Comparison of ENCODE assay signal across 9 mouse cellular contexts in the genomic region with DNA sequence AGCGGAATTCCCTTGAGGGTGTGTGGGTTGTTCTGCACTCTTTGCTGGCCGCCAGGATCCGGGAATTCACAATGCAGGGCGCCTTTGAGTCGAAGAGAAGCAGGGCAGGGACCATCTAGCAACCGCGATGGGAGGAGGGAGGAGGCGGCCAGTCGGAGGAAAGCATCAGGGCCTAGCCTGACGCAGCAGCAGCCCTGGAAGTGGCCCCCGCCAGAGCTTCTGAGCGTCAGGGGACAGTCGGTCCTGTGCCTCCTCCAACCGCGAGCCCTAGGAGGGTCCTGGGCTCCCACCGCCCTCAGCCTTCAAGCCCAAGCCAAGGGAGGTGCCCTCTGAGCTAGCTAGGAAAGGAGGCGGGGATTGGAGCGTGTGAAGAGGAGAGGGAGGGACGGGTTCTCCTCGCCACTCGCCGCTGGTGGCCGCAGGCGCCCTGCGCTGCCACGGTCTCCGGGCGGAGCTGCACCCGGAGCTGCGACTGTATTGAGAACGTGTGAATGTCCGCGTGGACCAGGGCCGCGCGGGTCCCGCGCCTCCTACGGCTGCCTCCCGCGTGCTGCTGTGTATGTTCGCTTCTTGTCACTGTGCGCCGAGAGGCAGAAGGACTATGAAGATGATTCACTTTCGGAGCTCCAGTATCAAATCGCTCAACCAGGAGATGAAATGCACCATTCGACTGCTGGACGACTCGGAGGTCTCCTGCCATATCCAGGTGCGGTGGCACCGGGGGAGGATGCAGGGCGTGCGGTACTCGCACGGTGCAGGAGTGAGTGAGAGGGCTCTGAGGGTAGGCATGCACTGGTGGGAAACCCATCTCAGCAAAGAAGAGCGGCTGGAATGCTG. TPM values are rescaled to one million over a fixed set of nuclear protein-coding genes. Genes with fewer than 3 reads are reported as not detected.
DNase-seq lines count a peak whose midpoint lies in the region; ATAC-seq and TF ChIP-seq lines count a peak whose summit lies in the region.
"Had no signal": no experiment of that assay in that cellular context is flagged by ENCODE, and none has a peak within 500 bp of the region (broad histone marks: within the 10 kb centered on the region; RNA-seq: fewer than 3 reads in every experiment).

A gene (plus strand): TSS at position 232 of the 837 bp plus-strand sequence.

- H3K9me3 ChIP-seq in embryonic facial prominence, embryonic 10.5 days: no peaks in the 10 kb centered on the region
- H3K9me3 ChIP-seq in kidney, embryonic 16.5 days (ENCODE audit: low read length): no peaks in the 10 kb centered on the region
- no peaks in the 10 kb centered on the region for H3K9me3 ChIP-seq in limb, embryonic 15.5 days

- WGBS in thymus, adult 2 months: 7% methylated on average over 56 of the region's 56 CpGs
- under 1% methylated on average over 56 of the region's 56 CpGs for WGBS in embryonic facial prominence, embryonic 10.5 days
- under 1% methylated on average over 53 of the region's 56 CpGs for WGBS in kidney, embryonic 16.5 days
- under 1% methylated on average over 56 of the region's 56 CpGs for WGBS in limb, embryonic 15.5 days

- H3K4me2 ChIP-seq in kidney, embryonic 16.5 days (replicated peaks; ENCODE audit: low read depth, low read length): peak within 1 kb of the TSS; percentile 85
- peak within 1 kb of the TSS; percentile 92 for H3K4me2 ChIP-seq in limb, embryonic 15.5 days

- 0 out of 2 replicates have a peak within 1 kb of the TSS, but pooled peaks have one; percentile 11 for H3K4me3 ChIP-seq in thymus, adult 2 months (ENCODE audit: control insufficient read depth, insufficient read depth, low read length)
- peak within 1 kb of the TSS; percentile 67 for H3K4me3 ChIP-seq in embryonic facial prominence, embryonic 10.5 days
- H3K4me3 ChIP-seq in kidney, embryonic 16.5 days (ENCODE audit: low read length): peak within 1 kb of the TSS; percentile 52
- peak within 1 kb of the TSS; percentile 57 for H3K4me3 ChIP-seq in limb, embryonic 15.5 days

- H3K27ac ChIP-seq in thymus, adult 2 months (ENCODE audit: control insufficient read depth, insufficient read depth, low read length): no peak within 1 kb of the TSS
- peak within 1 kb of the TSS; percentile 80 for H3K27ac ChIP-seq in embryonic facial prominence, embryonic 10.5 days (replicated peaks)
- no peak within 1 kb of the TSS for H3K27ac ChIP-seq in kidney, embryonic 16.5 days (ENCODE audit: low read length)
- H3K27ac ChIP-seq in limb, embryonic 15.5 days: no peak within 1 kb of the TSS

- peak within 1 kb of the TSS; percentile 66 for H3K9ac ChIP-seq in kidney, embryonic 16.5 days (replicated peaks; ENCODE audit: low read length)
- peak within 1 kb of the TSS; percentile 35 for H3K9ac ChIP-seq in limb, embryonic 15.5 days

- no peaks in the 10 kb centered on the region for H3K36me3 ChIP-seq in thymus, adult 2 months (ENCODE audit: control insufficient read depth, insufficient read depth, low read length)
- no peaks in the 10 kb centered on the region for H3K36me3 ChIP-seq in embryonic facial prominence, embryonic 10.5 days (replicated peaks)
- H3K36me3 ChIP-seq in kidney, embryonic 16.5 days (ENCODE audit: insufficient read depth, low read length): no peaks in the 10 kb centered on the region
- no peaks in the 10 kb centered on the region for H3K36me3 ChIP-seq in limb, embryonic 15.5 days

- TF ChIP-seq POLR2A in thymus, adult 2 months (IDR thresholded peaks at IDR 0.05; ENCODE audit: control insufficient read depth, extremely low read depth, insufficient read depth, low read length, poor library complexity): no peak

- H3K27me3 ChIP-seq in thymus, adult 2 months (ENCODE audit: control insufficient read depth, insufficient read depth, low read length): no peaks in the 10 kb centered on the region; the same call in 1 of the 2 replicates
- peaks cover 31% of the 10 kb centered on the region for H3K27me3 ChIP-seq in embryonic facial prominence, embryonic 10.5 days (replicated peaks; ENCODE audit: low read depth, poor library complexity, severe bottlenecking)
- peaks cover 18% of the 10 kb centered on the region; the same call in 1 of the 2 replicates for H3K27me3 ChIP-seq in kidney, embryonic 16.5 days (ENCODE audit: insufficient read depth, low read length)
- no peaks in the 10 kb centered on the region; the same call in 1 of the 2 replicates for H3K27me3 ChIP-seq in limb, embryonic 15.5 days

- H3K4me1 ChIP-seq in thymus, adult 2 months (replicated peaks; ENCODE audit: control insufficient read depth, insufficient read depth, low read length): no peaks in the 10 kb centered on the region
- peaks cover 14% of the 10 kb centered on the region for H3K4me1 ChIP-seq in embryonic facial prominence, embryonic 10.5 days
- H3K4me1 ChIP-seq in kidney, embryonic 16.5 days (ENCODE audit: insufficient read depth, low read length): peaks cover 6% of the 10 kb centered on the region; the same call in 1 of the 2 replicates
- H3K4me1 ChIP-seq in limb, embryonic 15.5 days: peaks cover 10% of the 10 kb centered on the region

- no peak for DNase-seq in thymus, adult 2 months
- no peak for DNase-seq in thymus, postnatal 10 days (ENCODE audit: low spot score in 2 of 2)
- DNase-seq in embryonic facial prominence, embryonic 10.5 days (ENCODE audit: low spot score): peak; percentile 81
- peak; percentile 20 to 24 for DNase-seq in heart, adult 18-20 months
- DNase-seq in ovary, postnatal 36 days (ENCODE audit: low spot score): peak; percentile 38
- no peak for DNase-seq in B cell, adult 2 months

- no peak for TF ChIP-seq CTCF in thymus, adult 2 months (IDR thresholded peaks at IDR 0.05; ENCODE audit: borderline replicate concordance, control insufficient read depth, extremely low read depth, insufficient read depth, low read length, poor library complexity)

- ATAC-seq in kidney, embryonic 16.5 days (ENCODE audit: low FRiP score, low TSS enrichment): peak; percentile 96
- peak; percentile 74 for ATAC-seq in limb, embryonic 15.5 days (ENCODE audit: insufficient number of reproducible peaks, low FRiP score, low TSS enrichment, low read depth)
- ATAC-seq: Patski had no signal

RNA-seq across cellular contexts. Expression of the gene that starts here (rescaled TPM):
- 0.06 TPM in 1 of 2 replicates, not detected in the other for polyA plus RNA-seq in thymus, adult 2 months (2012; rRNA removed)
- 2.2 and 3.4 TPM in 2 replicates for polyA plus RNA-seq in embryonic facial prominence, embryonic 10.5 days (2016; fragmentation: Nextera tagmentation; extraction: Ambion mirVana)
- under 1 TPM; 0.12 to 0.23 TPM for total RNA-seq in heart, adult 18-20 months (2021)
- 1.5 and 1.8 TPM in 2 replicates for polyA plus RNA-seq in kidney, embryonic 16.5 days (2015; fragmentation: Nextera tagmentation; extraction: Ambion mirVana)
- polyA plus RNA-seq in limb, embryonic 15.5 days (2015; fragmentation: Nextera tagmentation; extraction: Ambion mirVana): 2.2 and 3.4 TPM in 2 replicates
- polyA plus RNA-seq: Patski had no signal

Comparison
In these comparisons a context has a peak if more than half of its experiments do, and no peak if none do; other contexts are left out.
1. Peak in DNase-seq in heart, adult 18-20 months; RNA of the gene not detected or under 1 TPM.
2. DNase-seq: peak in embryonic facial prominence, embryonic 10.5 days (single experiment) and ovary, postnatal 36 days (single experiment); none in thymus, adult 2 months (single experiment), thymus, postnatal 10 days (0 of 2) and B cell, adult 2 months (0 of 2).
3. H3K4me3 ChIP-seq: peak in every context shown above with its lines; median percentile 67 in embryonic facial prominence, embryonic 10.5 days; 57 in limb, embryonic 15.5 days; 52 in kidney, embryonic 16.5 days; 11 in thymus, adult 2 months.